Mouse (Mus musculus) hindbrain, postnatal 0 days (tissue): ENCODE data around the gene Txlng. TPM values are rescaled to one million over a fixed set of nuclear protein-coding genes. Genes with fewer than 3 reads are reported as not detected.

Experiments used
- ATAC-seq: fragments of 200-750 bp; cut with Nextera tagmentation; 2 replicates; pipeline ENCODE4 v1.8.0; 2017; ENCODE audit warnings: mild to moderate bottlenecking, moderate TSS enrichment, moderate library complexity
- DNase-seq: peaks from one replicate; pipeline ENCODE4 v3.0.0-alpha.2; 2015; ENCODE audit warnings: low spot score
- H3K27ac ChIP-seq: fragments of 300-500 bp; sonication (generic); 2 replicates; pipeline ENCODE4 v1.5.1; 2014; ENCODE audit warnings: mild to moderate bottlenecking
- H3K27me3 ChIP-seq: fragments of 300-500 bp; sonication (generic); 2 replicates; pipeline ENCODE4 v1.6.1; 2014; ENCODE audit warnings: low read length, mixed read lengths; ENCODE audit not compliant: insufficient read depth
- H3K36me3 ChIP-seq: fragments of 300-500 bp; sonication (generic); 2 replicates; pipeline ENCODE4 v1.6.1; 2014; ENCODE audit warnings: low read length, mixed read lengths; ENCODE audit not compliant: insufficient read depth
- H3K4me1 ChIP-seq: fragments of 300-500 bp; sonication (generic); 2 replicates; pipeline ENCODE4 v1.6.1; 2014; ENCODE audit warnings: antibody characterized with exemption, low read length, mixed read lengths; ENCODE audit not compliant: insufficient read depth
- H3K4me2 ChIP-seq: fragments of 300-500 bp; sonication (generic); 2 replicates; pipeline ENCODE4 v1.6.1; 2014; ENCODE audit warnings: low read depth, mild to moderate bottlenecking, low read length, moderate library complexity, mixed read lengths
- H3K4me3 ChIP-seq: fragments of 300-500 bp; sonication (generic); 2 replicates; pipeline ENCODE4 v1.5.1; 2014; ENCODE audit warnings: low read length
- H3K9ac ChIP-seq: fragments of 300-500 bp; sonication (generic); replicated peaks from 2 replicates; pipeline ENCODE4 v1.6.1; 2014; ENCODE audit warnings: mild to moderate bottlenecking, low read length, moderate library complexity, mixed read lengths
- H3K9me3 ChIP-seq: fragments of 300-500 bp; sonication (generic); 2 replicates; pipeline ENCODE4 v1.6.1; 2016; ENCODE audit warnings: low read length, mixed read lengths
- CTCF ChIP-seq: IDR thresholded peaks from 2 replicates; pipeline ENCODE4 v1.5.1; 2016; ENCODE audit warnings: antibody characterized with exemption, control low read depth, low read depth
- WGBS: fragments of 180-500 bp; shearing (Covaris S2); extraction: QIAGEN DNeasy Blood & Tissue Kit; methylation state at CpG from one replicate; pipeline ENCODE4 v1.1.7; 2014; 5-methylcytosine and 5-hydroxymethylcytosine counted together
- microRNA counts: library from miRNA; unstranded; fragments of <30 nt; microRNA quantifications from one replicate; lab custom pipeline; 2015
- microRNA-seq, 2 experiments: library from miRNA; unstranded; fragments of <30 nt; microRNA quantifications; one replicate each; pipeline ENCODE4; 2016
- polyA plus RNA-seq: library from polyadenylated mRNA; unstranded; fragments of >200 nt; fragmentation: Nextera tagmentation; extraction: Ambion mirVana; gene quantifications from 2 replicates; pipeline ENCODE4 v1.2.1, GENCODE M21; 2015
- total RNA-seq: library from RNA; depleted of rRNA; stranded (reverse); fragments of >200 nt; gene quantifications from 2 replicates; pipeline ENCODE4 v1.2.3, GENCODE M21; 2014; rRNA removed

Txlng gene
- total and polyA plus RNA-seq, 2 experiments from 2014 or later: 8.3 to 11.8 TPM

GRCm38 (mm10) chrX:162748696-162749420 lies 80.4 kb downstream of the Txlng start:
- no peak overlapping the region for H3K4me3 ChIP-seq
- H3K9me3 ChIP-seq: no peaks in the 10 kb centered on the region
- H3K9ac ChIP-seq: no peak overlapping the region
- TF ChIP-seq CTCF: no peak
- DNase-seq: no peak
- H3K36me3 ChIP-seq: no peaks in the 10 kb centered on the region
- H3K27me3 ChIP-seq: no peaks in the 10 kb centered on the region
- WGBS: 59% methylated on average over 9 of the region's 9 CpGs
- no peak for ATAC-seq
- H3K27ac ChIP-seq: no peak overlapping the region
- H3K4me2 ChIP-seq: no peak overlapping the region
- no peaks in the 10 kb centered on the region for H3K4me1 ChIP-seq

GRCm38 (mm10) chrX:162736140-162736659 lies 93.1 kb downstream of the Txlng start:
- Histone ChIP-seq H3K36me3 (no peaks in the 10 kb centered on the region), H3K9me3 (no peaks in the 10 kb centered on the region), H3K4me1 (no peaks in the 10 kb centered on the region), H3K9ac (peak overlapping the region; percentile 44; the same call in 1 of the 2 replicates), H3K27ac (peak overlapping the region; percentile 88), H3K4me2 (peak overlapping the region; percentile 54), H3K27me3 (no peaks in the 10 kb centered on the region), H3K4me3 (peak overlapping the region; percentile 34; the same call in 1 of the 2 replicates)
- DNase-seq (peak; percentile 33), ATAC-seq (peak; percentile 72)
- no peak for TF ChIP-seq CTCF
- WGBS: 54% methylated on average over 9 of the region's 9 CpGs

DNA sequence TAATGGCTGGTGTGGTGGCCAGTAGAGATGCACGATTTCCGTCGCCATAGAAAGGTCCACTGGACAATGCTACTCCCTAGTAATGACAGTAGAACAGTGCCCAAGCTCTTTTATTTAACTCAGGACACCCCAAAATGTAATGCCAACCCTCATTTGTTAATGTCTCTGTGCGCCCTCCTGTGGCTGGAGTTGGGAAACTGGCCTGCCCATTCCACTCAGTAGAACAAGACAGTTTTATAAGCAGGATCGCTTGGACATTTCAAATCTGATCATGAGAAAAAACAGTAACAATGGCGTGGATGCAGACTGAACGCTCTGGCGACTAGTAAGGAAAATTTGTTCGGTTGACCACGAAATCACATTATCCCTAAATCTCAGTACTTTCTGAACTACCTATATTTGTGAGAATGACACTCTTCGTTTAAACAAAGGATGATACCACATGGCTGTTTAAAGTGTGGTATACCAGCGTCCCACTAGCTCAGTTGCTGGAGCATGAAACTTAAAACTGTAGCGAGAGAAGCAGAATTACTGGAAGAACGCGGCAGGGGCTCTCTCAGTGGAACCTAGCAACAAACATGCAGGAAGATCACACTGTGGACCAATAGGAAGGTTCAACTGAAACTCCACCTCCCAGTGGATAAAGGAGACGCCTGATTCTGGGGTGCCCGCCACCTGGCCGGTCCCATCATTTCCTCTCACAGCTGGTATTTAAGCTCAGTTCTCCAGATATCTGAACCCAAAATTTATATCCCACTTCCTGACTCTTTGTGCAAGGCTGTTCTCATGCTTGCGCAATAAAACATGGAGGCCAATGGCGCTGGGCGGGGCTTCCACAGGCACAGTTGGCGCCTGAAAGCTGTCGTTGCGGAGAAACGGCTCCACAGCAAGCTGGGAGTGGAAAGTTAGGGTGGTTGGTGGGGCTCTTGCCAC lies 94.0 kb downstream of the Txlng start:
- no peaks in the 10 kb centered on the region for H3K4me1 ChIP-seq
- H3K9me3 ChIP-seq: no peaks in the 10 kb centered on the region
- H3K4me3 ChIP-seq: peak overlapping the region; percentile 34
- peak; percentile 91 for ATAC-seq
- 31% methylated on average over 25 of the region's 25 CpGs for WGBS
- DNase-seq: peak; percentile 78
- no peaks in the 10 kb centered on the region for H3K27me3 ChIP-seq
- H3K4me2 ChIP-seq: peak overlapping the region; percentile 54
- H3K27ac ChIP-seq: peak overlapping the region; percentile 88
- H3K9ac ChIP-seq: peak overlapping the region; percentile 44
- H3K36me3 ChIP-seq: no peaks in the 10 kb centered on the region
- peak; percentile 68 for TF ChIP-seq CTCF

DNA sequence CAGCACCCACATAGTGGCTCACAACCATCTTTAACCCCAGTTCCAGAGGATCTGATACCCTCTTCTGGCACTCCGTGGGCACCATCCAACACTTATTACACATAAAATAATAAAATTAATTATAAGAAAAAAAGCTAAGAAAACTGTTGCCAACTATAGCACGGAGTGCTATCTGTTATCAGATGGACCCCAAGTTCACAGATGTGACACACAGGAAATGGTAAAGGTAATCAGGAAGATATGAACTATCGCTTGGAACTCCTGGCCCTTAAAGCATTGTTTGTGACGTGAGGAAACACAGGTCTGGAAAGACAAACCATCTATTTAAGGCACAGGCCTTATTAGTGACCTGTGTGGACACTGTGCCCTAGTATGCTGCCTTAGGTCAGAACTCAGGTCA lies 99.2 kb downstream of the Txlng start:
- Histone ChIP-seq H3K36me3 (no peaks in the 10 kb centered on the region), H3K4me2 (no peak overlapping the region), H3K27ac (no peak overlapping the region), H3K9ac (no peak overlapping the region), H3K4me1 (no peaks in the 10 kb centered on the region), H3K9me3 (no peaks in the 10 kb centered on the region), H3K4me3 (no peak overlapping the region), H3K27me3 (no peaks in the 10 kb centered on the region)
- TF ChIP-seq CTCF: no peak
- no peak for DNase-seq
- 86% methylated on average over 4 of the region's 4 CpGs for WGBS
- ATAC-seq: no peak

MicroRNAs encoded within 50 kb of the gene (microRNA counts, 519-probe panel; counts per million panel counts)
- microRNA mmu-miR-3473 (lab: Ali Mortazavi, UCI): not detected

Small RNA genes lying within 50 kb of the gene (microRNA-seq; reads per million reads assigned to microRNA genes)
- 0 reads per million in 2 experiments for gene Mir3473a

Other genes with a start within 250 kb of the Txlng start
- 10.9 and 11.3 TPM in 2 replicates for gene Reps2, start 185.8 kb downstream of the Txlng start, total RNA-seq
- 1.9 and 2.4 TPM in 2 replicates for gene Reps2, start 185.8 kb downstream of the Txlng start, polyA plus RNA-seq
- 97.1 and 112 TPM in 2 replicates for gene Rbbp7, start 69.1 kb downstream of the Txlng start, total RNA-seq
- 254 TPM in 2 replicates for gene Rbbp7, start 69.1 kb downstream of the Txlng start, polyA plus RNA-seq
- 23.4 and 30.6 TPM in 2 replicates for gene Syap1, start 59.0 kb upstream of the Txlng start, total RNA-seq
- 40.0 and 40.6 TPM in 2 replicates for gene Syap1, start 59.0 kb upstream of the Txlng start, polyA plus RNA-seq
- gene Ctps2, start 71.8 kb upstream of the Txlng start, total RNA-seq: 48.8 and 53.6 TPM in 2 replicates
- 71.5 and 74.9 TPM in 2 replicates for gene Ctps2, start 71.8 kb upstream of the Txlng start, polyA plus RNA-seq
- not detected in 2 replicates for gene S100g, start 135.1 kb upstream of the Txlng start, total RNA-seq
- gene S100g, start 135.1 kb upstream of the Txlng start, polyA plus RNA-seq: 0.84 and 0.91 TPM in 2 replicates